ENCODE assay signal across 9 mouse cellular contexts in genomic region chr4:140905426-140905871, GRCm38 (mm10). TPM values are rescaled to one million over a fixed set of nuclear protein-coding genes. Genes with fewer than 3 reads are reported as not detected.
A peak's percentile ranks its signal among the peaks of the same experiment; 100 is the strongest.
DNase-seq lines count a peak whose midpoint lies in the region; ATAC-seq and TF ChIP-seq lines count a peak whose summit lies in the region.
"Had no signal": no experiment of that assay in that cellular context is flagged by ENCODE, and none has a peak within 500 bp of the region (broad histone marks: within the 10 kb centered on the region; RNA-seq: fewer than 3 reads in every experiment).

No protein-coding gene starts in this region.

- ATAC-seq in forebrain, embryonic 15.5 days (replicated peaks): 0 out of 2 replicates have a peak, but pooled peaks have one; percentile 13
- no peak for ATAC-seq in liver, embryonic 11.5 days (replicated peaks; ENCODE audit: low FRiP score)
- ATAC-seq in neural tube, embryonic 15.5 days (ENCODE audit: low FRiP score): no peak

- peak; percentile 19 for DNase-seq in gastrocnemius, adult 2 months
- no peak for DNase-seq in gastrocnemius, adult 18-20 months (ENCODE audit: low spot score)
- DNase-seq in CD4-positive, CD25-positive, alpha-beta regulatory T cell, adult 2 months (ENCODE audit: low read depth, low spot score): peak; percentile 47
- no peak for DNase-seq in liver, embryonic 11.5 days (ENCODE audit: low spot score)
- DNase-seq in cerebellum, adult 11-12 months: no peak
- no peak for DNase-seq in layer of hippocampus, adult 9-10 months (ENCODE audit: low spot score)

- peak overlapping the region; percentile 84 for H3K4me2 ChIP-seq in forebrain, embryonic 15.5 days (replicated peaks)
- peak overlapping the region; percentile 65 for H3K4me2 ChIP-seq in liver, embryonic 11.5 days
- H3K4me2 ChIP-seq in neural tube, embryonic 15.5 days: peak overlapping the region; percentile 66

- peaks cover 11% of the 10 kb centered on the region for H3K4me1 ChIP-seq in forebrain, embryonic 15.5 days
- H3K4me1 ChIP-seq in liver, embryonic 11.5 days (replicated peaks; ENCODE audit: control insufficient read depth, insufficient read depth, low read length): 0 out of 2 replicates have a peak, but pooled peaks cover 7% of the 10 kb centered on the region
- peaks cover 13% of the 10 kb centered on the region for H3K4me1 ChIP-seq in neural tube, embryonic 15.5 days

- 12% methylated on average over 11 of the region's 11 CpGs for WGBS in forebrain, embryonic 15.5 days
- WGBS in liver, embryonic 11.5 days: 20% methylated on average over 11 of the region's 11 CpGs
- WGBS in neural tube, embryonic 15.5 days: 23% methylated on average over 11 of the region's 11 CpGs

- peak overlapping the region; percentile 81 for H3K4me3 ChIP-seq in gastrocnemius, adult 2 months
- peak overlapping the region; percentile 40 for H3K4me3 ChIP-seq in forebrain, embryonic 15.5 days
- peak overlapping the region; percentile 40; the same call in 1 of the 2 replicates for H3K4me3 ChIP-seq in liver, embryonic 11.5 days (ENCODE audit: low read depth, low read length)
- peak overlapping the region; percentile 39; the same call in 1 of the 2 replicates for H3K4me3 ChIP-seq in neural tube, embryonic 15.5 days (replicated peaks)

- H3K27me3 ChIP-seq in forebrain, embryonic 15.5 days: peaks cover 25% of the 10 kb centered on the region
- H3K27me3 ChIP-seq in liver, embryonic 11.5 days (replicated peaks; ENCODE audit: control insufficient read depth, insufficient read depth, low read length): peaks cover 29% of the 10 kb centered on the region
- peaks cover 58% of the 10 kb centered on the region for H3K27me3 ChIP-seq in neural tube, embryonic 15.5 days (replicated peaks)

- H3K9me3 ChIP-seq in forebrain, embryonic 15.5 days: no peaks in the 10 kb centered on the region
- H3K9me3 ChIP-seq in liver, embryonic 11.5 days (ENCODE audit: control insufficient read depth, low read length): no peaks in the 10 kb centered on the region
- no peaks in the 10 kb centered on the region for H3K9me3 ChIP-seq in neural tube, embryonic 15.5 days (replicated peaks)

- peak overlapping the region; percentile 87 for H3K27ac ChIP-seq in gastrocnemius, adult 2 months
- H3K27ac ChIP-seq in forebrain, embryonic 15.5 days (replicated peaks): no peak overlapping the region
- H3K27ac ChIP-seq in liver, embryonic 11.5 days (ENCODE audit: low read depth, low read length): no peak overlapping the region
- no peak overlapping the region for H3K27ac ChIP-seq in neural tube, embryonic 15.5 days (replicated peaks)
- H3K27ac ChIP-seq: heart, adult 2 months had no signal

- intact Hi-C loops in gastrocnemius, adult 2 months (cut with DNase I): no loop called here

- H3K36me3 ChIP-seq in forebrain, embryonic 15.5 days: no peaks in the 10 kb centered on the region
- no peaks in the 10 kb centered on the region for H3K36me3 ChIP-seq in liver, embryonic 11.5 days (ENCODE audit: control insufficient read depth, insufficient read depth, low read length)
- no peaks in the 10 kb centered on the region for H3K36me3 ChIP-seq in neural tube, embryonic 15.5 days

- no peak overlapping the region; the same call in 1 of the 2 replicates for H3K9ac ChIP-seq in forebrain, embryonic 15.5 days (replicated peaks)
- no peak overlapping the region; the same call in 1 of the 2 replicates for H3K9ac ChIP-seq in liver, embryonic 11.5 days (ENCODE audit: low read depth, low read length)
- peak overlapping the region; percentile 36; the same call in 1 of the 2 replicates for H3K9ac ChIP-seq in neural tube, embryonic 15.5 days (replicated peaks)

- TF ChIP-seq CTCF in gastrocnemius, adult 2 months (IDR thresholded peaks at IDR 0.05): no peak

RNA-seq across cellular contexts. Expression of gene Padi2, which starts 0.7 kb away (rescaled TPM):
- 100 to 1,000 TPM in 1 of 2 experiments, 10 to 100 TPM in 1; 77.0 to 273 TPM for total RNA-seq in gastrocnemius, adult 2 months (2021)
- total RNA-seq in gastrocnemius, adult 18-20 months (2021): 100 to 1,000 TPM; 129 to 189 TPM
- 0.34 and 0.90 TPM in 2 replicates for polyA plus RNA-seq in forebrain, embryonic 15.5 days (2015; fragmentation: Nextera tagmentation; extraction: Ambion mirVana)
- polyA plus RNA-seq in liver, embryonic 11.5 days (2014; fragmentation: Nextera tagmentation; extraction: Ambion mirVana): 2.4 and 2.8 TPM in 2 replicates
- 1.0 and 2.9 TPM in 2 replicates for polyA plus RNA-seq in neural tube, embryonic 15.5 days (2015; fragmentation: Nextera tagmentation; extraction: Ambion mirVana)

RNA-seq across cellular contexts. Expression of gene Sdhb, which starts 55.6 kb away (rescaled TPM):
- 100 to 1,000 TPM; 483 to 898 TPM for total RNA-seq in gastrocnemius, adult 2 months (2021)
- 100 to 1,000 TPM; 630 to 677 TPM for total RNA-seq in gastrocnemius, adult 18-20 months (2021)
- 428 and 441 TPM in 2 replicates for polyA plus RNA-seq in forebrain, embryonic 15.5 days (2015; fragmentation: Nextera tagmentation; extraction: Ambion mirVana)
- polyA plus RNA-seq in liver, embryonic 11.5 days (2014; fragmentation: Nextera tagmentation; extraction: Ambion mirVana): 339 and 355 TPM in 2 replicates
- polyA plus RNA-seq in neural tube, embryonic 15.5 days (2015; fragmentation: Nextera tagmentation; extraction: Ambion mirVana): 492 and 530 TPM in 2 replicates

RNA-seq across cellular contexts. Expression of gene Padi1, which starts 59.9 kb away (rescaled TPM):
- under 1 TPM in 1 of 2 experiments, not detected in 1; 0.22 TPM for total RNA-seq in gastrocnemius, adult 2 months (2021)
- under 1 TPM; 0.07 to 0.21 TPM for total RNA-seq in gastrocnemius, adult 18-20 months (2021)
- not detected in 2 replicates for polyA plus RNA-seq in forebrain, embryonic 15.5 days (2015; fragmentation: Nextera tagmentation; extraction: Ambion mirVana)
- polyA plus RNA-seq in liver, embryonic 11.5 days (2014; fragmentation: Nextera tagmentation; extraction: Ambion mirVana): 0.06 and 0.11 TPM in 2 replicates
- polyA plus RNA-seq in neural tube, embryonic 15.5 days (2015; fragmentation: Nextera tagmentation; extraction: Ambion mirVana): 0.08 and 0.24 TPM in 2 replicates
- total RNA-seq: heart, adult 2 months had no signal

Comparison
In these comparisons a context has a peak if more than half of its experiments do, and no peak if none do; other contexts are left out.
1. DNase-seq: peak in gastrocnemius, adult 2 months (single experiment) and CD4-positive, CD25-positive, alpha-beta regulatory T cell, adult 2 months (single experiment); none in gastrocnemius, adult 18-20 months (single experiment), liver, embryonic 11.5 days (single experiment), cerebellum, adult 11-12 months (single experiment) and layer of hippocampus, adult 9-10 months (single experiment).
2. Peak in every context shown above with its lines, with median percentiles within 50 percentile points of each other: H3K4me3 ChIP-seq and H3K4me2 ChIP-seq.